Mouse (Mus musculus) MN1 (cell line): Measurements from ENCODE around the gene Avil.

ENCODE experiments used
- DNase-seq: peaks from one replicate; pipeline ENCODE4 v3.0.0-alpha.2; 2016; ENCODE audit warnings: low spot score

Avil gene

GRCm38 (mm10) chr10:127018422-127018821 is 17.9 kb downstream of the Avil start:
- DNase-seq: no peak

GRCm38 (mm10) chr10:127030336-127031296 is 30.1 kb downstream of the Avil start, which contains the start of gene Tsfm:
Gene Tsfm (minus strand): TSS chr10:127030840.
- DNase-seq: peak; percentile 99

GRCm38 (mm10) chr10:127033301-127033741 is 32.8 kb downstream of the Avil start:
- no peak for DNase-seq

GRCm38 (mm10) chr10:127036273-127036672 is 35.8 kb downstream of the Avil start:
- DNase-seq: no peak

- no peak for DNase-seq
Observed at GRCm38 (mm10) chr10:127037641-127038040, 37.1 kb downstream of the Avil start.

- peak; percentile 69 for DNase-seq
Observed at GRCm38 (mm10) chr10:127040569-127041214, 40.2 kb downstream of the Avil start.

GRCm38 (mm10) chr10:127041274-127041766 is 40.8 kb downstream of the Avil start, which contains the start of the genes Mettl1 and Eef1akmt3:
Gene Mettl1 (plus strand): TSS chr10:127041414.
Gene Eef1akmt3 (minus strand): TSS chr10:127041513.
- DNase-seq: peak; percentile 78

- peak; percentile 98 for DNase-seq
Observed at GRCm38 (mm10) chr10:127041774-127042338, 41.3 kb downstream of the Avil start.

- peak; percentile 47 for DNase-seq
Observed at GRCm38 (mm10) chr10:127042468-127043115, 42.1 kb downstream of the Avil start.

- DNase-seq: no peak
Observed at GRCm38 (mm10) chr10:127043187-127043586, 42.7 kb downstream of the Avil start.

GRCm38 (mm10) chr10:127047954-127048353 is 47.4 kb downstream of the Avil start, which contains the start of gene Cyp27b1:
Gene Cyp27b1 (plus strand): TSS chr10:127048250.
- no peak for DNase-seq

GRCm38 (mm10) chr10:127048608-127049394 is 48.3 kb downstream of the Avil start:
- DNase-seq: no peak

GRCm38 (mm10) chr10:127049395-127050118 is 49.0 kb downstream of the Avil start:
- DNase-seq: no peak

GRCm38 (mm10) chr10:127050119-127050474 is 49.6 kb downstream of the Avil start:
- no peak for DNase-seq

- no peak for DNase-seq
Observed at GRCm38 (mm10) chr10:127054646-127055045, 54.1 kb downstream of the Avil start.

- DNase-seq: no peak
Observed at GRCm38 (mm10) chr10:127055406-127055805, 54.9 kb downstream of the Avil start.

GRCm38 (mm10) chr10:127056490-127056889 is 56.0 kb downstream of the Avil start:
- no peak for DNase-seq

GRCm38 (mm10) chr10:127058161-127058560 is 57.7 kb downstream of the Avil start:
- DNase-seq: peak; percentile 94

- DNase-seq: peak; percentile 34
Observed at GRCm38 (mm10) chr10:127058708-127059107, 58.2 kb downstream of the Avil start.
